Mouse (Mus musculus) spleen, embryonic (tissue): Measurements from ENCODE around the gene Oas1h.
"Not testable (repeated sequence)": the region's sequence is repeated elsewhere in the genome, so short reads cannot be mapped to it uniquely, and the experiment has no call there.

Experiments
- CTCF ChIA-PET: fragments of 350-600 bp; sonication (Branson Sonifier 250); formaldehyde crosslinking; loops from one replicate; lab custom pipeline; 2022; lab: Charles Lee

The Oas1h gene

DNA sequence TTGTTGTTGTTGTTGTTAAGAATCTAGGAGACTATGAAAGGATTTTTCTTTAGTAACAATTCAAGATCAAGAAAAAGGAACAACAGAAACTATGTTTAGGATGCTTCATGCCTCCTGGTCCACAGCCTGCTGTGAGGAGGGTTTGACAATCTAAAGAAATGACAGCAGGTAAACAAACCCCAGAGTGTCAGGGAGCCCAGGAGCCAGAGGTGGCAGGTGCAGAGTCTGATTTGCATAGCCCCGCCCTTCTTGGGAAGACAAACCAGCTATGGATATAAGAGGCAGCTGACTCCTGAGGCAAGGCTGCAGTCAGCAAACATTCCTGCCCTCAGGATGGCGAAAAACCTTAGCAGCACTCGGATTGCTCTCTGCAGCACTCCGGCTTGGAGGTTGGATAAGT is at the start of gene Oas1h:
Gene Oas1h, plus strand, starts transcription at position 301 of the 400 bp plus-strand sequence.
- CTCF ChIA-PET, result no interaction called here

DNA sequence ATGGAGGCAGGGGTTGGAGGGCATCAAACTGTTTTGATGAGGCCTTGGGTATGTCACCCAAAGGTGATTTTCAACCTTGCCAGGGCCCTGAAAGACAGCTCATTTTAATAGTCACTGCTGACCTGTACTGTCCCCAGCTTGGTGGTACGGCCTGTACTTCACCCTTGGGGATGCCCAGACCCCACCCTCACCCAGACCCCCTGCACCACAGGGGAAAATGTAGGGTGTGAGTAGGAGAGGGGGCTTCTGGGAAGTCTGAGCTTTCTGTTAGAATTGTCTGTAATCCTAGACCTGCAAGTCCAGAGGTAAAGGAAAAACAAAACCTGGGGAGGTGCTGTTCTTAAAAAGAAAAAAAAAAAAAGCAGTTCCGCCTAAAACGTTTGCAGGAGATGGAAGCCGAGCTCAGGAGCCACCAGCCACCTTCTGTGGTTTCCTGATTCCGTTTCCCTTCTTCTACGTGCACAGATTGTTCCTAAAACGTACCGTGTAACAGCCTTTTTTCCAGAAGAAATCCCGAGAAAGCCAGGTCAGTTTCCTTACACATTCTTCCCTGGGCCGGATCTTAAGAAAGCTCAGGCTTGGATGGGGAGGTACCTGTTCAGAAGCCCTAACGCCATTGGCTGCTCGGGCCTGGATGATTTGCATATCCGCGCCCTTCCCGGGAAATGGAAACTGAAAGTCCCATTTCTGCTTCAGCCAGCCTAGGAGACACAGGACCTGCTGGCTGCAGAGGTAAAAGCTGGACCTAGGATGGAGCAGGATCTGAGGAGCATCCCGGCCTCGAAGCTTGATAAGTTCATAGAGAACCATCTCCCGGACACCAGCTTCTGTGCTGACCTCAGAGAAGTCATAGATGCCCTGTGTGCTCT is 49.0 kb upstream of the Oas1h start, which contains the start of gene Oas1c:
Gene Oas1c, minus strand, starts transcription at position 564 of the 869 bp plus-strand sequence.
- CTCF ChIA-PET, result interaction anchor here (0.5 to 0.6 kb wide), 2 partner anchors 23 to 378 kb away, joined by 3 to 4 read pairs; no protein-coding TSS in a partner anchor

DNA sequence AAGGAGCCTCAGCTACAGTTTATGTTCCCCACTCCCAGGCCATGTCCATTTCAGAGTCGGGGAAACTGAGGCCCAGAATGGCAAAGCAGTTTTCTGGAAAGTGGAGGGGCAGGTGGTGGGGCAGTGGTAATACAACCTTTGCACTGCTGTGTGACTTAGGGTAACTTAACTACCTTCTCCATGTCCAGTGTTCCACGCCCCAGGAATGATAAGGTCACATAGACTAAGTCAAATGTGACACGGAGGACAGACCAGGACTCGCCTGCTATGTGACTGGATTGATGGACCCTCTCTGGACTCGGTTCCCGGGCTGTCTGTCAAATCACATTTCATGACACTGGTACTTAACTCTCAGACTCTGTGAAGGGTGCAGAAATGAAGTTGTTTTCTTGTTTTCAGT is 48.2 kb upstream of the Oas1h start:
- CTCF ChIA-PET, result no interaction called here

DNA sequence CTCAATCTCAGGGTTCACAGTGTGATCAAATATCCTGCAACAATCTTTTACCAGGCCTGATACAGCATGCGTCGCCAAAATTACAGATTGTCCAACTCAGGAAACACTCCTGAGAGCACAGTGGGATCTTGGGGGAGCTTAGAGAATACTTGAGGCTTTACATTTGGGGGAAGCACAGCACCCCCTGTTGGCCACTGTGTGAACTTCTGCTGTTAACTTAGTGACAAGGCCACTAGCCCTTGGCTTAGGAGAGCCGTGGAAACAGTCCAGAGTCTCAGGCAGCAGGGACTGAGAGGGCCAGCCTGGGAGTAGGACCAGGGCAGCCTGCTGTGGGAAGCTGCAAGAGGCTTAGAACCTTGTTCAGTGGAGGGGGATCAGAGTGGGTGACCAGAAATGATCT is 45.3 kb upstream of the Oas1h start:
- CTCF ChIA-PET, result interaction anchor here (0.5 kb wide), 1 partner anchor 145 kb away, joined by 4 read pairs; no protein-coding TSS in a partner anchor

DNA sequence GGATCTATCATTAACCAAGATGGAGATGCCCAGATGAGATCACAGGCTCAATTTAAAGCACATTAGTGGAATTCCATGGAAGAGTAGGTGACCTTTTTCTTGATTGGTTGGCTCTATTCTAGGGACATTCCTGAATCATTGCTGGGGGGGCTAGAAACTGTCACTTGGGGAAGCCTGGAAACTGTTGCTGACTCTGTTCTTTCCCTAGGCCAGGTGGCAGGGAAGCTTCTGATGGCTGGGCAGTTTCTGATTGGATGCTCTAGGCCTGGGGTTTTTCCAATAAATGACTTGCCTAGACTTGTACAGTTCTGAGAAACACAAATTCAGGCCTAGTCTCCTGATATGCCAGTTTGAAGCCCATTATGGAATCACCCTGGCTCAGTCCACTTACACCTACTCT is 42.2 kb upstream of the Oas1h start:
- CTCF ChIA-PET, result interaction anchor here (0.6 kb wide), 1 partner anchor 123 kb away, joined by 3 read pairs; no protein-coding TSS in a partner anchor

- CTCF ChIA-PET, result no interaction called here
Observed at GRCm38 (mm10) chr5:120831031-120831430, 30.2 kb upstream of the Oas1h start.

GRCm38 (mm10) chr5:120833335-120834280 is 27.6 kb upstream of the Oas1h start:
- CTCF ChIA-PET, result no interaction called here

GRCm38 (mm10) chr5:120836731-120837585 is 24.3 kb upstream of the Oas1h start:
- CTCF ChIA-PET, result no interaction called here

DNA sequence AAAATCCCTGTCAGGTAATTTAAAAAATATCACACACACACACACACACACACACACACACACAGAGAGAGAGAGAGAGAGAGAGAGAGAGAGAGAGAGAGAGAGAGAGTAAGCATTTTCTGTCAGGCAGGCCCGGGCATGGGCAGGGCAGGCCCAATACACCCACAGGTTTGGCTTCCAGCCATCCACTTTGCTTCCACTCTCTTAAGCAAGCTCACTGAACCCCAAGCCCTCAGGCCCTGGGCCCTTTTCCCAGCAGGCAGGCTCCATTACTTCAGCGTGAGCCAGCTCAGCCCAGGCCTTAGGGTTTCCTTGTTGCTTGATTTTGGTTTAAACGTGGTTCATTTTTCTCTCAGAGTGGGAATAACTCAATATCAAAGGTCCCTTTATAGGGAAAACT is 16.5 kb upstream of the Oas1h start:
- CTCF ChIA-PET, result interaction anchor here (0.6 kb wide), 1 partner anchor 74 kb away, joined by 5 read pairs; no protein-coding TSS in a partner anchor

- CTCF ChIA-PET, result no interaction called here
Observed at GRCm38 (mm10) chr5:120847067-120847466, 14.2 kb upstream of the Oas1h start, which contains the start of gene Oas1f. Oas1f (plus strand) TSS chr5:120847367.

GRCm38 (mm10) chr5:120849601-120850136 is 11.6 kb upstream of the Oas1h start:
- CTCF ChIA-PET, result interaction anchor here (0.7 kb wide), 1 partner anchor 904 kb away, joined by 9 read pairs; no protein-coding TSS in a partner anchor

GRCm38 (mm10) chr5:120859241-120859640 is 2.0 kb upstream of the Oas1h start:
- CTCF ChIA-PET, result no interaction called here

GRCm38 (mm10) chr5:120865336-120865860 is 4.2 kb downstream of the Oas1h start:
- CTCF ChIA-PET, result no interaction called here

GRCm38 (mm10) chr5:120869436-120870015 is 8.3 kb downstream of the Oas1h start:
- CTCF ChIA-PET, result interaction anchor here (0.6 kb wide), 1 partner anchor 1800 kb away, joined by 6 read pairs; no protein-coding TSS in a partner anchor

GRCm38 (mm10) chr5:120870081-120870480 is 8.9 kb downstream of the Oas1h start:
- CTCF ChIA-PET, result no interaction called here

DNA sequence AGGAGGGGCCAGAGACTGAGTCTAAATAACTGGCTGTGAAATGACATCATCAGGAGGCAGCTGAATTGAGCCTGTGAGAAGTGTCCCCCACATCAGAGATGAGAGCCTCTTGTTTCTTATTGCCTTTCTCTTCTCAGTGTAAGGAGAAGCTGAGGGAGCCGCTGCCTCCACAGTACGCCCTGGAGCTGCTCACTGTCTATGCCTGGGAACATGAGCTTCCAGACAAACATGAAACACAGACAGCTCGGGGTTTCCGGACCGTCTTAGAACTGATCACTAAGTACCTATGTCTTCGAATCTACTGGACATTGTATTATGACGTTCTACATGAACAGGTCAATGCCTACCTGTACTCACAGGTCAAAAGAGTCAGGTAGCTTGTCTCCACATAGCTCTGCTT is 9.6 kb downstream of the Oas1h start:
- CTCF ChIA-PET, result no interaction called here

GRCm38 (mm10) chr5:120871469-120871868 is 10.2 kb downstream of the Oas1h start:
- CTCF ChIA-PET, result no interaction called here

DNA sequence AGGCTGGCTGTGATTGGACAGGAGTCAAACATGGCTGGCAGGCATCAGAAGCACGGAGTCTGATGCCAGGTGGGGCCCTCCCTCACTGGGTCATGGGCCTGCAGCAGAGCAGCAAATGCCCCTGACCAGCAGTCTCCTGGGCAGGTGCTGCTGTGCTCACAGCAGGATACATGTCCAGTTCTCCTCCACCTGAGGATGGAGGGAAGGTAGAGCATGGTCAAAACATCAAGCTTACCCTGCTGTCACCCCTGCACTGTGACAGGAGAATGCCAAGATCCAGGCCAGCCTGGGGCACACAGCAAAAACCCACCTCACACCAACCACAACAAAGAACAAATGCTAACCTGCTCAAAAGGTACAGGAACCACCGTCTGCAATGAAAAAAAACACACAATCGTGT is 15.6 kb downstream of the Oas1h start:
- CTCF ChIA-PET, result not testable (repeated sequence)

DNA sequence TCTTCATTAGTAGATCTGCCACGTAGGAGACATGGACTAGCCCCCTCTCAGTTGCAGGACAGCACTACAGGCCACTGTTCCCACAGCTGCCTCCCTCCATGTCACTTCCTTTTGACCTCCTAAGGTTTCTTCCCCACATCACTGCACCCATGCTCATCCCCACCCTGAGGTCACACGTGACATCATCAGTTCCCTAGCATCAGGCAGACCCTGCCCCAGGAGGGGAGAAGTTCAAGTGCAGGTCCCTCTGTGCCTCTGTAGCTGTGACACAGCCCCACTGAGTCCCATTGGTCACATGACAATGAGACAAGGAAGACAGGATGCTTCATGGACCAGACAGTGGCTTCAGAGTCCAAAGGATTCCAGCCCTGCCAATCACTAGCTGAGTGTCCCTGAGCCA is 16.2 kb downstream of the Oas1h start:
- CTCF ChIA-PET, result not testable (repeated sequence)

- CTCF ChIA-PET, result not testable (repeated sequence)
Observed at GRCm38 (mm10) chr5:120878803-120879202, 17.6 kb downstream of the Oas1h start.
